Comparison of ENCODE assay signal across 10 mouse cellular contexts in the genomic region with DNA sequence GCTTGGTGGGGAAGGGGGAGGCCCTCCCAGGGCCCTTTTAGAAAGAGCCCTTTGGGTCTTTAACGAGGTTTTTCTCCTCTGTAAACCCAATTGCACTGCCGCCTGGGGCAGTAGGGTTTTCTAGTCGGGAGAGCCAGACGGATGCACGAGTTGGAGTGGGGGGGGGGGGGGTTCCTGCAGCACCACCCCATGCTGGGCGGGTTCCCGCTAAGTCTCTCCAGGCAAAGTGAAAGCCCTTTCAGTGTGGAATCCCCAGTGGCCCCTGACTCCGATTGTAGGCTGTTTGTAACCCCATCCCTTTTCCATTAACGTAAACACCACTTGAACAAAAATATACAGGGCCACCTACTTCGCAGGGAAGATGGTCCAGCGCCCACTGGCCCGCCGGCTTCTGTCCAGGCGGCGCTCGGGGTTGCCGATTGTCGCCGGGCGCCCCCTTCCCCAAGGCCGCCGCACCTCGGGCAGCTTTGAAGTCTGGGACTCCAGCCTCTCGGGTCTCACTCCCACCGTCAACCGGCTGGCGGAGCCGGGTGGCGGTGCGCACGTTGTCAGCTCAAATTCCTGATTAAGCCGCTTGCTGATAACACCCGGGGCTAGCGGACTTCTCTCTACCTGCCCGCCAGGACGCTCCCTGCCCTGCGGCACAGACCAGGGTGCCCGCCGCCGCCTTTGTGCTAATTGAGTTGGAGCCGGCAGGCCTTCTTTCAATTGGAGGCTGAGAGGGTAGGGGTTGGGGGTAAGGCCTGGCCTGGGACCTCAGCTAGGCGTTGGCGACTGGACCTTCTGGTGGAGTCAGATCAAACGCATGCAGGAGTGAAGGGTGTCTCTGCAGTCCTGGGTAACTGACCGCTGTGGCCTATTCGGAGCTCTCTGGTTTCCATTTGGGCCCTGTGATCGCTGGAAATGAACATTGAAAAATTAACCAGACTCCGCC. TPM values are rescaled to one million over a fixed set of nuclear protein-coding genes. Genes with fewer than 3 reads are reported as not detected.
DNase-seq lines count a peak whose midpoint lies in the region; ATAC-seq and TF ChIP-seq lines count a peak whose summit lies in the region.
"Had no signal": no experiment of that assay in that cellular context is flagged by ENCODE, and none has a peak within 500 bp of the region (broad histone marks: within the 10 kb centered on the region; RNA-seq: fewer than 3 reads in every experiment).

No protein-coding gene starts in this region.

- WGBS in lung, embryonic 14.5 days = 6% methylated on average over 48 of the region's 48 CpGs
- WGBS in limb, embryonic 15.5 days = under 1% methylated on average over 48 of the region's 48 CpGs
- WGBS in stomach, embryonic 16.5 days = 3% methylated on average over 48 of the region's 48 CpGs

- ATAC-seq in lung, embryonic 14.5 days (ENCODE audit: insufficient read depth) = peak; percentile 32; the same call in 1 of the 2 replicates
- no peak for ATAC-seq in limb, embryonic 15.5 days (ENCODE audit: insufficient number of reproducible peaks, low FRiP score, low TSS enrichment, low read depth)
- peak; percentile 31; the same call in 1 of the 2 replicates for ATAC-seq in stomach, embryonic 16.5 days (ENCODE audit: insufficient read depth, low FRiP score)
- no peak for ATAC-seq in activated CD4-positive, CD25-positive, alpha-beta regulatory T cell, adult 4 months

- H3K27ac ChIP-seq in lung, embryonic 14.5 days (ENCODE audit: low read depth) = peak overlapping the region; percentile 68; the same call in 1 of the 2 replicates
- no peak overlapping the region for H3K27ac ChIP-seq in limb, embryonic 15.5 days
- peak overlapping the region; percentile 92 for H3K27ac ChIP-seq in stomach, embryonic 16.5 days (ENCODE audit: low read length)

- H3K9me3 ChIP-seq in lung, embryonic 14.5 days (ENCODE audit: low read depth, low read length) = no peaks in the 10 kb centered on the region
- H3K9me3 ChIP-seq in limb, embryonic 15.5 days = no peaks in the 10 kb centered on the region
- no peaks in the 10 kb centered on the region for H3K9me3 ChIP-seq in stomach, embryonic 16.5 days (replicated peaks; ENCODE audit: control insufficient read depth, low read length)

- peaks cover 3% of the 10 kb centered on the region; the same call in 1 of the 2 replicates for H3K4me1 ChIP-seq in lung, embryonic 14.5 days (ENCODE audit: insufficient read depth)
- peaks cover 10% of the 10 kb centered on the region for H3K4me1 ChIP-seq in limb, embryonic 15.5 days
- H3K4me1 ChIP-seq in stomach, embryonic 16.5 days (ENCODE audit: control insufficient read depth, insufficient read depth, low read length) = peaks cover 19% of the 10 kb centered on the region; the same call in 1 of the 2 replicates

- H3K27me3 ChIP-seq in lung, embryonic 14.5 days (ENCODE audit: insufficient read depth, low read length) = peaks cover 62% of the 10 kb centered on the region
- H3K27me3 ChIP-seq in limb, embryonic 15.5 days = peaks cover 98% of the 10 kb centered on the region
- H3K27me3 ChIP-seq in stomach, embryonic 16.5 days (ENCODE audit: control insufficient read depth, insufficient read depth, low read length) = peaks cover 32% of the 10 kb centered on the region

- no peak for TF ChIP-seq CTCF in lung, embryonic 14.5 days (IDR thresholded peaks at IDR 0.05; ENCODE audit: low read depth)

- peak overlapping the region; percentile 42 for H3K9ac ChIP-seq in lung, embryonic 14.5 days
- no peak overlapping the region for H3K9ac ChIP-seq in limb, embryonic 15.5 days
- peak overlapping the region; percentile 76 for H3K9ac ChIP-seq in stomach, embryonic 16.5 days (ENCODE audit: low read length)

- peak; percentile 35 for DNase-seq in embryo, embryonic 10 days (ENCODE audit: low spot score)
- DNase-seq in embryo, embryonic 9.5 days (ENCODE audit: extremely low spot score) = no peak
- peak; percentile 68 for DNase-seq in lung, embryonic 14.5 days
- no peak for DNase-seq in lung, adult 18-20 months
- DNase-seq in layer of hippocampus, postnatal 10 days (ENCODE audit: low spot score in 2 of 2) = no peak
- DNase-seq: cerebellum, adult 11-12 months had no signal

- peaks cover 24% of the 10 kb centered on the region for H3K36me3 ChIP-seq in lung, embryonic 14.5 days (ENCODE audit: insufficient read depth)
- no peaks in the 10 kb centered on the region for H3K36me3 ChIP-seq in limb, embryonic 15.5 days
- H3K36me3 ChIP-seq in stomach, embryonic 16.5 days (ENCODE audit: control insufficient read depth, insufficient read depth, low read length) = no peaks in the 10 kb centered on the region

- H3K4me2 ChIP-seq in lung, embryonic 14.5 days = peak overlapping the region; percentile 69
- peak overlapping the region; percentile 34 for H3K4me2 ChIP-seq in limb, embryonic 15.5 days
- peak overlapping the region; percentile 69 for H3K4me2 ChIP-seq in stomach, embryonic 16.5 days (ENCODE audit: low read depth, low read length)

- H3K4me3 ChIP-seq in lung, embryonic 14.5 days (ENCODE audit: low read depth, low read length) = peak overlapping the region; percentile 29
- H3K4me3 ChIP-seq in limb, embryonic 15.5 days = peak overlapping the region; percentile 16
- H3K4me3 ChIP-seq in stomach, embryonic 16.5 days (replicated peaks; ENCODE audit: low read length) = peak overlapping the region; percentile 31

RNA-seq across cellular contexts. Expression of gene Foxf1, which starts 10.7 kb away (rescaled TPM):
- polyA plus RNA-seq in lung, embryonic 14.5 days (2014; fragmentation: Nextera tagmentation; extraction: Ambion mirVana) = 167 and 180 TPM in 2 replicates
- 0.22 and 0.37 TPM in 2 replicates for polyA plus RNA-seq in limb, embryonic 15.5 days (2015; fragmentation: Nextera tagmentation; extraction: Ambion mirVana)
- polyA plus RNA-seq in stomach, embryonic 16.5 days (2015; fragmentation: Nextera tagmentation; extraction: Ambion mirVana) = 98.1 and 101 TPM in 2 replicates
- polyA plus RNA-seq in activated CD4-positive, CD25-positive, alpha-beta regulatory T cell, adult 4 months (2017; shearing (Covaris generic)) = not detected
- 1 to 10 TPM; 1.3 to 1.4 TPM for total RNA-seq in layer of hippocampus, postnatal 10 days (2021)

RNA-seq across cellular contexts. Expression of gene Mthfsd, which starts 34.8 kb away (rescaled TPM):
- polyA plus RNA-seq in lung, embryonic 14.5 days (2014; fragmentation: Nextera tagmentation; extraction: Ambion mirVana) = 57.6 and 63.1 TPM in 2 replicates
- 61.1 and 62.0 TPM in 2 replicates for polyA plus RNA-seq in limb, embryonic 15.5 days (2015; fragmentation: Nextera tagmentation; extraction: Ambion mirVana)
- 51.1 and 57.5 TPM in 2 replicates for polyA plus RNA-seq in stomach, embryonic 16.5 days (2015; fragmentation: Nextera tagmentation; extraction: Ambion mirVana)
- polyA plus RNA-seq in activated CD4-positive, CD25-positive, alpha-beta regulatory T cell, adult 4 months (2017; shearing (Covaris generic)) = 10 to 100 TPM; 16.1 to 24.7 TPM
- 10 to 100 TPM; 28.1 to 29.3 TPM for total RNA-seq in layer of hippocampus, postnatal 10 days (2021)

RNA-seq across cellular contexts. Expression of gene Foxc2, which starts 42.5 kb away (rescaled TPM):
- 1.1 and 1.9 TPM in 2 replicates for polyA plus RNA-seq in lung, embryonic 14.5 days (2014; fragmentation: Nextera tagmentation; extraction: Ambion mirVana)
- 6.4 and 6.8 TPM in 2 replicates for polyA plus RNA-seq in limb, embryonic 15.5 days (2015; fragmentation: Nextera tagmentation; extraction: Ambion mirVana)
- polyA plus RNA-seq in stomach, embryonic 16.5 days (2015; fragmentation: Nextera tagmentation; extraction: Ambion mirVana) = 0.12 and 0.14 TPM in 2 replicates
- polyA plus RNA-seq in activated CD4-positive, CD25-positive, alpha-beta regulatory T cell, adult 4 months (2017; shearing (Covaris generic)) = not detected
- 1 to 10 TPM; 1.5 to 2.5 TPM for total RNA-seq in layer of hippocampus, postnatal 10 days (2021)

RNA-seq across cellular contexts. Expression of gene Foxl1, which starts 54.3 kb away (rescaled TPM):
- polyA plus RNA-seq in lung, embryonic 14.5 days (2014; fragmentation: Nextera tagmentation; extraction: Ambion mirVana) = 6.8 and 7.9 TPM in 2 replicates
- polyA plus RNA-seq in limb, embryonic 15.5 days (2015; fragmentation: Nextera tagmentation; extraction: Ambion mirVana) = 0.20 and 0.29 TPM in 2 replicates
- 3.4 and 4.0 TPM in 2 replicates for polyA plus RNA-seq in stomach, embryonic 16.5 days (2015; fragmentation: Nextera tagmentation; extraction: Ambion mirVana)
- not detected for polyA plus RNA-seq in activated CD4-positive, CD25-positive, alpha-beta regulatory T cell, adult 4 months (2017; shearing (Covaris generic))
- under 1 TPM in 1 of 2 experiments, not detected in 1; 0.21 TPM for total RNA-seq in layer of hippocampus, postnatal 10 days (2021)
- total RNA-seq: layer of hippocampus, adult 18-20 months had no signal

Comparison
In these comparisons a context has a peak if more than half of its experiments do, and no peak if none do; other contexts are left out.
1. DNase-seq: peak in embryo, embryonic 10 days (single experiment) and lung, embryonic 14.5 days (single experiment); none in embryo, embryonic 9.5 days (single experiment), lung, adult 18-20 months (0 of 2) and layer of hippocampus, postnatal 10 days (0 of 2).
2. ATAC-seq: peak in lung, embryonic 14.5 days (single experiment) and stomach, embryonic 16.5 days (single experiment); none in limb, embryonic 15.5 days (single experiment) and activated CD4-positive, CD25-positive, alpha-beta regulatory T cell, adult 4 months (single experiment).
3. RNA of gene Foxf1, which starts 10.7 kb away (polyA plus RNA-seq): 167 to 180 TPM in lung, embryonic 14.5 days and 98.1 to 101 TPM in stomach, embryonic 16.5 days; 0.22 to 0.37 TPM in limb, embryonic 15.5 days and not detected in activated CD4-positive, CD25-positive, alpha-beta regulatory T cell, adult 4 months; every median in the first group is over 10 times any median in the second.
4. Peak in every context shown above with its lines, with median percentiles within 50 percentile points of each other: H3K4me2 ChIP-seq and H3K4me3 ChIP-seq.